ENCODE assay signal across 19 mouse cellular contexts in genomic region chr9:85455382-85455781, GRCm38 (mm10).
DNase-seq lines count a peak whose midpoint lies in the region; ATAC-seq lines count a peak whose summit lies in the region.
"Had no signal": no experiment of that assay in that cellular context is flagged by ENCODE, and none has a peak within 500 bp of the region (broad histone marks: within the 10 kb centered on the region; RNA-seq: fewer than 3 reads in every experiment).

No protein-coding gene starts in this region.

- intact Hi-C loops in left cerebral cortex, postnatal 14 days (cut with DNase I): no loop called here

- ATAC-seq in frontal cortex, adult (ENCODE audit: low TSS enrichment): peak; percentile 72
- ATAC-seq: activated CD4-positive, CD25-positive, alpha-beta regulatory T cell, adult 4 months; CD4-positive, CD25-positive, alpha-beta regulatory T cell, adult 4 months; intestine, postnatal 0 days had no signal

- no peak for DNase-seq in frontal cortex, postnatal 10 days (ENCODE audit: low spot score in 2 of 2)
- peak; percentile 7 for DNase-seq in lung, postnatal 10 days
- DNase-seq in lung, postnatal 14 days: no peak
- DNase-seq in brain, adult 2 months (ENCODE audit: low read depth, low spot score): peak; percentile 23
- DNase-seq in thymus, postnatal 4 days: no peak
- DNase-seq in left cerebral cortex, postnatal 14 days (ENCODE audit: low spot score in 2 of 2): no peak
- DNase-seq: adrenal gland, postnatal 14 days; cerebellum, adult 11-12 months; cerebellum, adult 8-10 months; cerebellum, postnatal 10 days; cerebellum, postnatal 36 days; embryo, embryonic 11 days; gastrocnemius, postnatal 10 days; gastrocnemius, postnatal 36 days; heart, adult 2 months had no signal

Comparison
In these comparisons a context has a peak if more than half of its experiments do, and no peak if none do; other contexts are left out.
1. DNase-seq: peak in lung, postnatal 10 days (single experiment) and brain, adult 2 months (single experiment); none in frontal cortex, postnatal 10 days (0 of 2), lung, postnatal 14 days (single experiment), thymus, postnatal 4 days (single experiment) and left cerebral cortex, postnatal 14 days (0 of 2).